In genomic region chr4:124672347-124673320, GRCm38 (mm10) we compare ENCODE assay signal across 9 mouse cellular contexts. TPM values are rescaled to one million over a fixed set of nuclear protein-coding genes. Genes with fewer than 3 reads are reported as not detected.
A peak's percentile ranks its signal among the peaks of the same experiment; 100 is the strongest.
DNase-seq lines count a peak whose midpoint lies in the region; ATAC-seq and TF ChIP-seq lines count a peak whose summit lies in the region.
"Had no signal": no experiment of that assay in that cellular context is flagged by ENCODE, and none has a peak within 500 bp of the region (broad histone marks: within the 10 kb centered on the region; RNA-seq: fewer than 3 reads in every experiment).

No protein-coding gene starts in this region.

- TF ChIP-seq CTCF in E14TG2a.4 (conservative IDR thresholded peaks at IDR 0.05; ENCODE audit: low read length): no peak

- WGBS in heart, embryonic 11.5 days (ENCODE audit: insufficient replicate concordance): under 1% methylated on average over 28 of the region's 31 CpGs
- 3% methylated on average over 24 of the region's 31 CpGs for WGBS in embryonic facial prominence, embryonic 11.5 days
- WGBS in limb, embryonic 13.5 days: 3% methylated on average over 29 of the region's 31 CpGs

- H3K4me2 ChIP-seq in heart, embryonic 11.5 days: peak overlapping the region; percentile 71
- peak overlapping the region; percentile 48 for H3K4me2 ChIP-seq in embryonic facial prominence, embryonic 11.5 days (ENCODE audit: low read depth, low read length)
- peak overlapping the region; percentile 64 for H3K4me2 ChIP-seq in limb, embryonic 13.5 days (replicated peaks)

- H3K27ac ChIP-seq in heart, embryonic 11.5 days (ENCODE audit: low read depth, low read length): no peak overlapping the region
- H3K27ac ChIP-seq in embryonic facial prominence, embryonic 11.5 days (replicated peaks; ENCODE audit: low read depth, low read length): no peak overlapping the region
- no peak overlapping the region for H3K27ac ChIP-seq in limb, embryonic 13.5 days

- H3K4me1 ChIP-seq in heart, embryonic 11.5 days (ENCODE audit: control insufficient read depth, insufficient read depth, low read length): peaks cover 5% of the 10 kb centered on the region; the same call in 1 of the 2 replicates
- peaks cover 56% of the 10 kb centered on the region for H3K4me1 ChIP-seq in E14TG2a.4 (replicated peaks; ENCODE audit: low read depth, low read length)
- peaks cover 2% of the 10 kb centered on the region; the same call in 1 of the 2 replicates for H3K4me1 ChIP-seq in embryonic facial prominence, embryonic 11.5 days (ENCODE audit: control insufficient read depth, insufficient read depth, low read length)
- H3K4me1 ChIP-seq in limb, embryonic 13.5 days: peaks cover 30% of the 10 kb centered on the region

- ATAC-seq in heart, embryonic 11.5 days (replicated peaks; ENCODE audit: insufficient number of reproducible peaks, low FRiP score, low TSS enrichment): no peak
- 0 out of 2 replicates have a peak, but pooled peaks have one; percentile 15 for ATAC-seq in embryonic facial prominence, embryonic 11.5 days (replicated peaks; ENCODE audit: insufficient number of reproducible peaks, low FRiP score, low TSS enrichment, low read depth)
- no peak for ATAC-seq in limb, embryonic 13.5 days (ENCODE audit: low FRiP score, low read depth)

- H3K9me3 ChIP-seq in heart, embryonic 11.5 days (replicated peaks; ENCODE audit: control insufficient read depth, low read length): no peaks in the 10 kb centered on the region
- H3K9me3 ChIP-seq in E14TG2a.4 (ENCODE audit: low read length): no peaks in the 10 kb centered on the region
- no peaks in the 10 kb centered on the region for H3K9me3 ChIP-seq in embryonic facial prominence, embryonic 11.5 days (replicated peaks; ENCODE audit: control insufficient read depth, low read length)
- H3K9me3 ChIP-seq in limb, embryonic 13.5 days: no peaks in the 10 kb centered on the region

- no peak for DNase-seq in heart, adult 9 months (ENCODE audit: low spot score in 2 of 2)
- peak; percentile 35 for DNase-seq in embryonic facial prominence, embryonic 11.5 days (ENCODE audit: low spot score)
- DNase-seq in testis, postnatal 14 days (ENCODE audit: low spot score): peak; percentile 21
- no peak for DNase-seq in kidney, adult 18-20 months
- DNase-seq in spleen, adult 18-20 months: no peak

- peak overlapping the region; percentile 34 for H3K4me3 ChIP-seq in heart, embryonic 11.5 days (ENCODE audit: low read depth, low read length)
- H3K4me3 ChIP-seq in E14TG2a.4 (replicated peaks; ENCODE audit: low read length): peak overlapping the region; percentile 66
- H3K4me3 ChIP-seq in embryonic facial prominence, embryonic 11.5 days (ENCODE audit: low read depth, low read length): peak overlapping the region; percentile 24
- peak overlapping the region; percentile 27 for H3K4me3 ChIP-seq in limb, embryonic 13.5 days
- H3K4me3 ChIP-seq: erythroblast, embryonic 14.5 days had no signal

- peaks cover 4% of the 10 kb centered on the region; the same call in 1 of the 2 replicates for H3K36me3 ChIP-seq in heart, embryonic 11.5 days (ENCODE audit: control insufficient read depth, insufficient read depth, low read length)
- peaks cover 21% of the 10 kb centered on the region for H3K36me3 ChIP-seq in E14TG2a.4 (ENCODE audit: insufficient read depth, low read length)
- H3K36me3 ChIP-seq in embryonic facial prominence, embryonic 11.5 days (replicated peaks; ENCODE audit: control insufficient read depth, insufficient read depth, low read depth, low read length): no peaks in the 10 kb centered on the region
- H3K36me3 ChIP-seq in limb, embryonic 13.5 days: peaks cover 15% of the 10 kb centered on the region

- H3K27me3 ChIP-seq in heart, embryonic 11.5 days (ENCODE audit: control insufficient read depth, insufficient read depth, low read length): peaks cover 21% of the 10 kb centered on the region
- H3K27me3 ChIP-seq in E14TG2a.4 (ENCODE audit: insufficient read depth, low read length): peaks cover 38% of the 10 kb centered on the region
- H3K27me3 ChIP-seq in embryonic facial prominence, embryonic 11.5 days (ENCODE audit: control insufficient read depth, insufficient read depth, low read length): peaks cover 8% of the 10 kb centered on the region
- H3K27me3 ChIP-seq in limb, embryonic 13.5 days: peaks cover 61% of the 10 kb centered on the region

- peak overlapping the region; percentile 58; the same call in 1 of the 2 replicates for H3K9ac ChIP-seq in heart, embryonic 11.5 days (ENCODE audit: low read depth, low read length)
- 0 out of 2 replicates have a peak overlapping the region, but pooled peaks have one; percentile 19 for H3K9ac ChIP-seq in embryonic facial prominence, embryonic 11.5 days (replicated peaks; ENCODE audit: low read length)
- H3K9ac ChIP-seq in limb, embryonic 13.5 days: peak overlapping the region; percentile 56

RNA-seq across cellular contexts. Expression of gene Pou3f1, which starts 16.0 kb away (rescaled TPM):
- 0.21 and 0.24 TPM in 2 replicates for polyA plus RNA-seq in heart, embryonic 11.5 days (2014; fragmentation: Nextera tagmentation; extraction: Ambion mirVana)
- 2.1 and 3.4 TPM in 2 replicates for polyA plus RNA-seq in embryonic facial prominence, embryonic 11.5 days (2014; fragmentation: Nextera tagmentation; extraction: Ambion mirVana)
- polyA plus RNA-seq in limb, embryonic 13.5 days (2015; fragmentation: Nextera tagmentation; extraction: Ambion mirVana): 0.75 and 0.99 TPM in 2 replicates

RNA-seq across cellular contexts. Expression of gene Utp11, which starts 20.8 kb away (rescaled TPM):
- polyA plus RNA-seq in heart, embryonic 11.5 days (2014; fragmentation: Nextera tagmentation; extraction: Ambion mirVana): 57.1 and 60.7 TPM in 2 replicates
- polyA plus RNA-seq in embryonic facial prominence, embryonic 11.5 days (2014; fragmentation: Nextera tagmentation; extraction: Ambion mirVana): 77.1 and 90.3 TPM in 2 replicates
- polyA plus RNA-seq in limb, embryonic 13.5 days (2015; fragmentation: Nextera tagmentation; extraction: Ambion mirVana): 84.4 and 87.9 TPM in 2 replicates

RNA-seq across cellular contexts. Expression of gene Fhl3, which starts 27.9 kb away (rescaled TPM):
- 6.3 and 6.4 TPM in 2 replicates for polyA plus RNA-seq in heart, embryonic 11.5 days (2014; fragmentation: Nextera tagmentation; extraction: Ambion mirVana)
- 9.7 and 10.7 TPM in 2 replicates for polyA plus RNA-seq in embryonic facial prominence, embryonic 11.5 days (2014; fragmentation: Nextera tagmentation; extraction: Ambion mirVana)
- 19.9 and 23.8 TPM in 2 replicates for polyA plus RNA-seq in limb, embryonic 13.5 days (2015; fragmentation: Nextera tagmentation; extraction: Ambion mirVana)

RNA-seq across cellular contexts. Expression of gene Sf3a3, which starts 41.9 kb away (rescaled TPM):
- 109 and 113 TPM in 2 replicates for polyA plus RNA-seq in heart, embryonic 11.5 days (2014; fragmentation: Nextera tagmentation; extraction: Ambion mirVana)
- 236 and 240 TPM in 2 replicates for polyA plus RNA-seq in embryonic facial prominence, embryonic 11.5 days (2014; fragmentation: Nextera tagmentation; extraction: Ambion mirVana)
- 180 and 188 TPM in 2 replicates for polyA plus RNA-seq in limb, embryonic 13.5 days (2015; fragmentation: Nextera tagmentation; extraction: Ambion mirVana)

Comparison
In these comparisons a context has a peak if more than half of its experiments do, and no peak if none do; other contexts are left out.
1. DNase-seq: peak in embryonic facial prominence, embryonic 11.5 days (single experiment) and testis, postnatal 14 days (single experiment); none in heart, adult 9 months (0 of 2), kidney, adult 18-20 months (single experiment) and spleen, adult 18-20 months (0 of 2).
2. Peak in every context shown above with its lines, with median percentiles within 50 percentile points of each other: H3K4me2 ChIP-seq, H3K4me3 ChIP-seq and H3K9ac ChIP-seq.